Mouse (Mus musculus): Measurements from ENCODE around the gene Sfmbt1. TPM values are rescaled to one million over a fixed set of nuclear protein-coding genes. Genes with fewer than 3 reads are reported as not detected.

The Sfmbt1 gene
- polyA plus RNA-seq (2012; rRNA removed) = 10.2 and 11.7 TPM in 2 replicates

GRCm38 (mm10) chr14:30714799-30715617 is at the start of gene Sfmbt1:
Gene Sfmbt1 (plus strand): TSS chr14:30714849.

GRCm38 (mm10) chr14:30825476-30826131 is 111.0 kb downstream of the Sfmbt1 start, which contains the start of gene Tmem110:
Gene Tmem110 (plus strand): TSS chr14:30825590.

Other genes with a start within 250 kb of the Sfmbt1 start
- 26.2 and 39.3 TPM in 2 replicates for gene Dcp1a, start 235.3 kb upstream of the Sfmbt1 start, polyA plus RNA-seq (2012; rRNA removed)
- gene Cacna1d, start 223.4 kb upstream of the Sfmbt1 start, polyA plus RNA-seq (2012; rRNA removed) = 2.8 and 6.0 TPM in 2 replicates
- gene Tkt, start 166.5 kb upstream of the Sfmbt1 start, polyA plus RNA-seq (2012; rRNA removed) = 182 and 197 TPM in 2 replicates
- gene Prkcd, start 88.6 kb upstream of the Sfmbt1 start, polyA plus RNA-seq (2012; rRNA removed) = 36.7 and 57.1 TPM in 2 replicates
- gene Rft1, start 60.5 kb upstream of the Sfmbt1 start, polyA plus RNA-seq (2012; rRNA removed) = 10.4 and 15.9 TPM in 2 replicates
- 25.2 and 29.3 TPM in 2 replicates for gene Tmem110, start 110.7 kb downstream of the Sfmbt1 start, polyA plus RNA-seq (2012; rRNA removed)
- 0.44 and 2.8 TPM in 2 replicates for gene Mustn1, start 164.4 kb downstream of the Sfmbt1 start, polyA plus RNA-seq (2012; rRNA removed)
- 0.23 and 0.27 TPM in 2 replicates for gene Itih4, start 171.6 kb downstream of the Sfmbt1 start, polyA plus RNA-seq (2012; rRNA removed)
- gene Itih3, start 208.9 kb downstream of the Sfmbt1 start, polyA plus RNA-seq (2012; rRNA removed) = 1.9 and 3.6 TPM in 2 replicates
- 0.62 and 1.5 TPM in 2 replicates for gene Itih1, start 228.4 kb downstream of the Sfmbt1 start, polyA plus RNA-seq (2012; rRNA removed)
- 14.9 and 15.4 TPM in 2 replicates for gene Nek4, start 236.5 kb downstream of the Sfmbt1 start, polyA plus RNA-seq (2012; rRNA removed)